Mouse (Mus musculus) brain, embryonic 14.5 days (tissue): ENCODE measurements around the gene Wdr6. TPM values are rescaled to one million over a fixed set of nuclear protein-coding genes. Genes with fewer than 3 reads are reported as not detected.
A peak's percentile ranks its signal among the peaks of the same experiment; 100 is the strongest.

Experiments used
- DNase-seq: peaks from one replicate; pipeline ENCODE4 v3.0.0-alpha.2; 2011; ENCODE audit warnings: low read depth
- CTCF ChIP-seq: fragments of 200-500 bp; IDR thresholded peaks from 2 replicates; pipeline ENCODE4 v1.5.1; 2012; ENCODE audit warnings: inconsistent platforms, mild to moderate bottlenecking, moderate library complexity, borderline replicate concordance; ENCODE audit not compliant: insufficient read depth, insufficient read length; ENCODE audit errors: extremely low read depth
- POLR2A ChIP-seq: fragments of 200-500 bp; IDR thresholded peaks from 2 replicates; pipeline ENCODE4 v1.6.1; 2012; ENCODE audit warnings: mild to moderate bottlenecking, inconsistent platforms, borderline replicate concordance; ENCODE audit not compliant: poor library complexity, insufficient read depth, insufficient read length, severe bottlenecking; ENCODE audit errors: extremely low read depth
- polyA plus RNA-seq: library from polyadenylated mRNA; depleted of rRNA; stranded (reverse); fragments of >200 nt; gene quantifications from 2 replicates; pipeline ENCODE4 v1.2.3, GENCODE M21; 2012

Wdr6 gene
- polyA plus RNA-seq, 1 experiment: 375 TPM

DNA sequence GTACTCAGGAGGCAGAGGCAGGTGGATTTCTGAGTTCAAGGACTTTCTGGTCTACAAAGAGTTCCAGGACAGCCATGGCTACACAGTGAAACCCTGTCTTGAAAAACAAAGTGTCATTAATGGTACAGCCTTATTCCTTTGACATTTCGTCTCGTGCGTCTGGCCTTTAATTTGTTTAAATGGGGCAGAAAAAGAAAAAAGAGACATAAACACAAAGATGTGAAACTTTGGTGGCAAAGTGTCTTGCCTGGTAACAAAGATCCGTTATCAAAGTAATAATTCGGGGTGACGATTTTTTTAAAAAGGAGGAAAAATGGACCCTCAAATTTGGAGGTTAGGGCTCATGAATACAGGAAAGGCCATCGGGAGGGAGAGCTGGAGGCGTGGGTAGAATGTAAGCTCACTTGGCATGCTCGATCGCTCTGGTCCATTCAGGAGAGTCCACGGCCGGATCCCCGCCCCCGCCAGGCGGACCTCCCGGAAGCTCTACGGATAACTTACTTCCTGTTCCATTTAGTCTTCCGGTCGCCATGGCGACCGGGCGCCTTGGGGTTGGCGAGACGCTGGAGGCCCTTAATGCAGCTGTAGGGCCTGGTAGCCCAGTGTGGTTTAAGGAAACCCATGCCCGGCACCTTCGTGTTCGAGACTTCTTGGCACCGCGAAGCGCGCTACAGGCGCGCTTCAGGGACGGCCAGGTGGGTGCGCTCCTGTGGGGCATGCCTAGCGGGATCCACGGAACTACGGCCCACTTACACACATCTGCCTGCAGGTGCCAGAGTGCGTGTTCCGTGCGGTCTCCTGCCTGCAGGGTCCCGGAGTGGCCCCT lies 8.9 kb downstream of the Wdr6 start, which contains the start of gene Dalrd3:
Gene Dalrd3, plus strand, starts transcription at position 506 of the 826 bp plus-strand sequence.
- peak; percentile 98 for DNase-seq
- TF ChIP-seq CTCF: no peak
- no peak for TF ChIP-seq POLR2A

DNA sequence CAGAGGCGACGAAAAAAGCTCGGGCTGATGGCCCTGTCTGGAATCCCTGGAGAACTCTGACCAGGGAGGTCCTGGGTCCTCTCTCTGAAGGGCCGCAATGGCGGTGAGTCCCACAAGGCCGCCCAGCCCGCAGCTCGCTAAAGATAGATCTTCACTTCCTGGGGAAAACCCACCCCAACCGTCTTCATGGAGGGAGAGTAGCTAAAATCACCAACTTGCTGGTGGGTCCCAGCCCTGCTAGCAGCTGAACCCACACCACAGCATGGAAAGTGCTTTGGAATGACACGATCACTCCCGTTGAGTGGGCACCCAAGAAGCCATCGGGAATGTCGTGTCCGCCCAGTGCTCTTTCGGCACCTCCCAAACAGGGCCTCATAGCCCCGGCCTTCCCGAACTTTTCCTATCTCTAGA lies 10.0 kb downstream of the Wdr6 start:
- TF ChIP-seq POLR2A (no peak), CTCF (no peak)
- no peak for DNase-seq

DNA sequence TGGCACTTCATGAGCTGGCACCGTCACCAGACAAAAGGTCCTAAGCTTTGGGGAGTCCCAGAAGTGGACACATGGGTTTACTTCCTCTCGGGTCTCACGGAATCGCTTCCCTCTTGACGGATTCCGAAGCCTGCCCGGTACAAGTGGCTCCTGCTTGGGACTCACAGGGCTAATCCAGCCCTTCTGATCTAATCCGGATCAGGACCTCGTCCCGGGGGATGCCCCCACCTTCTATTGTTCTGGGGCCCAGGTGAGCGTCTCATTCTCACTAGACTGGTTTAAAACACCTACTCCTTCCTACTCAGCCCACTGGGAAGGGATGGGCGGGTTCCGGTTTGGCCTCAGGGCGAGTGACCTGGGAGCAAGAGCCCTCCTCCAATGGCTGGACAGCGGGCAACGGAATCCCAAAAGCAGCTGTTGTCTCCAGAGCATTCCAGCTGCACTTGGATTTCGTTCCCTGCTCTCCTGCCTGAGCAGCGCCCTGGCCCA lies 10.6 kb downstream of the Wdr6 start:
- no peak for TF ChIP-seq POLR2A
- no peak for TF ChIP-seq CTCF
- DNase-seq: no peak

DNA sequence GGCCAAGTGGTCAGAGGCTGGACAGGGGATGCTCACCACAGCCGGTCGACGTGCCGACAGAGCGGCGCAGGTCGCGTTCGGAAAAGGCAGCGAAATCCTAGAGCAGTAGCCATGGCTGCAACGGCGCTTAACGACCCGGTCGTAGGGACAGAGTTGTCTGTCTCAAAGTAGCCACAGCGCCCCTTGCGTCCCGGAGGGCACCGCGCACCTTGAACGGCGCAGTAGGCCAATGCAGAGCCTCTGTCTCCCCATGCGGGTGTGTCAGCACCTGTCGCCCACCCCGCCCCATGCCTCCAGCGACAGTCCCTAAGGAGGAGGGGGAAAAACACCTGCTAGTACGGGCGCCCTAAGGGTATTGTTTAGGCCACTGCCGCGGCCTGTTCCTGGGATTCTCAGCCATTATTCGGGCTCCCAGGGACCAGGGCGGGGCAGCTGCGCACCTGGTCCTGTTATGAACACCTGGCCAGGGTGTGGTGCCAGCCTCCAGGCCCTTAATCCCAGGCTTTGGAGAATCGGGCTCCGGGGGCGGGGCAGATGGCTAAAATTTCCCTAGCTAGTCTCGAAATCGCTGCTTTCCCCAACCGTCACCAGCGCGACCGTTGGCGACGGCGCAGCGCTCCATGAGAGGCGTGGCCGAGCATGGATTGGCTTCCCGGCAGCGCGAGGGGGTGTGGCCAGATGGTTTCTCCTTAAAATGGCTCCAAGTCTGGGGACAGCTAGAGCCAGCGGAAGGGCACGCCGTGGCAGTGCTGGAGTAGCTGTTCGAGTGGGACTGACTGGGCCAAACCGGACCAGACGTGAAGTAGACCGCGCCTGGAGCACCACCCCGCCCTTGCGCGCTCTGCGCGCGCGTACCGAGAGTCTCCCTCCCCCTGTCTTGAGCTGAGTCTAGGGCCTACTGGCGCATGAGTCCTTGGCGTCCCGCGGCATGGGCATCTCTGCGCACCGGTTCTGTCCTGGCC lies 11.4 kb downstream of the Wdr6 start, which contains the start of gene Ndufaf3:
Gene Ndufaf3, minus strand, starts transcription at position 620 of the 962 bp plus-strand sequence.
- TF ChIP-seq POLR2A (peak; percentile 5; the same call in 1 of the 2 replicates), CTCF (peak; percentile 90)
- DNase-seq: peak; percentile 98

DNA sequence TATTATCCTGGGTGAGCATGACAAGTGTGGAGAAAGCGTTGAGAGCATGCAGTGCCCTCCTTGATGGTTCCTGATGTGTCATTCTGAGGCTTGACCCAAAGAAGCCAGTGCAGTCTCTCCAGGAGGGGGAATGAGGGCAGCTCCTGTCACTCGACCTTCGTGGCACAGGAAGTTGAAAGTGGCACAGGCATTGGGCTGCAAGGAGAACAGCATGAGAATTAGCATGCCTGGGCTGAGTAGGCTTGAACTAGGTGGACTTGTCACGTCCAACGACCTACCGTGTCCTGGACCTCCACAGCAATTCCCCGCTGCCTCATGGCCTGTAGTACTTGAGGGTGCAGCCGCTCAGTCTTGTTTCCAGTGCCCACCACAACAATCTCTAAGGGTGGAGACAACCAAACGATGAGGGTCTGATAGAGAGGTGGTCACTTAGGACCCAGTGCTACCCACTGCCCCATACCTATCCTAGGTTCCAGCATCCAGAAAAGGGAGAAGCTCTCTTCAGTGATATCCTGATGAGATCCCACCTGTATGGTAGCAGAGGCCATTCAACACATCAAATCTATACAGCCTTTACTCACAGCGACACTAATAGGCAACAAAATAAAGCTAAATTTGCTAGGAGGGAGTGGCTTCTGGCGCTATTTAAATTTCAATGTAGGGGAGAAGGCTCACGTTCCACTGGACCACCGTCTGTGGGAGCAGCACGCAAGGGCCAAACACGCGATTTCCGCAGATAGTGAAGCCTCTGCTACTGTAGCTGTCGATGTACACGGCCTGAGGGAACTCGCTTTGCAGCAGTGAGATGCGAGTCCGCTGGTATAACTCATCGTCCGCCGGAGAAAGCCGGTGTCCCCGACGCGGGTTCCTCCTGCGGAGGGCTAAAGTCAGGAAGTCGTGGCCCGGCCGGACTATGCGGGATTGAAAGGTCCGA lies 12.4 kb downstream of the Wdr6 start:
- DNase-seq: no peak
- TF ChIP-seq POLR2A: no peak
- no peak for TF ChIP-seq CTCF

DNA sequence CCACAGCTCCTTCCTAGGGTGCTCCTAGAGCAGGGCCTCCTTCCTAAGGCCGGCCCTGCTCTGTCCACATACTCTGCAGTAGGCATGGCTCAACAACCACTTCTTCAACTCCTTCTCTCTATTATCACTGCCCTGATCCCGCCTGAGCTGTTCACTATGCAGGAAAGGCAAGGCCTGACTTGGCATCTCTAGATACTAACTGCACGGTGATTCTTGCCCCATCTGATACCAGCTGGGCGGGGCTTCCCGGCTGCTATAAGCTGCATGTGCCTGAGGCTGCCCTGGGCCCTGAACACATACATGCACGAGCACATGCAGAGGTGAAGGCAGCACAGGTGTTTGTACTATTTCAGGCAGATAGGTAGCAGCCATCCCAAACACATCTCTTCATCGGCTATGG lies 14.4 kb downstream of the Wdr6 start:
- TF ChIP-seq CTCF (no peak), POLR2A (no peak)
- DNase-seq: no peak

DNA sequence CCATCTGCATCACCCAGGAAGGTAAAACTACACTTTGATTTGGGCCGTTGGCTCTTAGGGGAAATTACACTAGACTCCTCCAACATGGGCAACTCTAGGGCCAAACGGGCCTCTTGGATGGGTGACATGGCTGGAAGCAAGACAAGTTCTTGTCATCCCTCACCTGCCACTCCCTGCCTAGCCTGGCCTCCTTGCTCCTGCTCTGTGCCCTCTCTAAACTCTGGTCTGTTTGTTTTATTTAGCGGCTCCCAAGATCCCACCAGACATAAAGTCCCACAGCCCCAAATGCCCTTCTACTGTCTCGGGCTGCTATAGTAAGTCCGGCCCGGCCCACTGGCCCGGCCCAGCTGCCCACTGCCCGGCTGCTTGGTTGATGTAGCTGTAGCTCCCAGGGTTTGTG lies 14.9 kb downstream of the Wdr6 start:
- TF ChIP-seq CTCF (no peak), POLR2A (no peak)
- DNase-seq: no peak

DNA sequence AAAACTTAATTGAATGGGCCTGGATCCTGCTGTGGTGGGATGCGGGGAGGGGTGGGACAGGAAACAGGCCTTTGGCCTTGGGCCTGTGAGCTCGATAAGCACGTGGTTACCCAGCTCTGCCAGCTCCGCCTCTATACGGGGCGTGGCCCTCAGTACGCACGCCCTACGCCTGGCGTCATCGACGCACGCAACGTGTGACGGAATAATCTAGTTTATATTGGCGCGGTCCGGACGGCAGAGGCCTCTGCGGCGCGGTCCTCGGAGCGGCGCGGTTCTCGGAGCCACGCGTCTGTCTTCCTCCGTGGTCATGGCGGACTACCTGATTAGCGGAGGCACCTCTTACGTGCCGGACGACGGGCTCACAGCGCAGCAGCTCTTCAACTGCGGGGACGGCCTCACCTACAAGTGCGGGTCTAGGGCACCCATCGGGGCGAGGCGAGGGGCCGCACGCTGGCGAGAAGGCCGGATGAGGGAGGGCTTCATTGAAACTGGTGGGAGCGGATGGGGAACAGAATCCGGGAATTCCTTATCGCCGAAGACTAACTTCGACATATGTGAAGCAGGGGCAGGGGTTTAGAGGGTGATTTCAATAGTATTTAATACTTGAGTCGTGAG lies 18.2 kb downstream of the Wdr6 start, which contains the start of gene Impdh2:
Gene Impdh2, plus strand, starts transcription at position 60 of the 615 bp plus-strand sequence.
- no peak for TF ChIP-seq CTCF
- TF ChIP-seq POLR2A: peak; percentile 59; the same call in 1 of the 2 replicates

DNA sequence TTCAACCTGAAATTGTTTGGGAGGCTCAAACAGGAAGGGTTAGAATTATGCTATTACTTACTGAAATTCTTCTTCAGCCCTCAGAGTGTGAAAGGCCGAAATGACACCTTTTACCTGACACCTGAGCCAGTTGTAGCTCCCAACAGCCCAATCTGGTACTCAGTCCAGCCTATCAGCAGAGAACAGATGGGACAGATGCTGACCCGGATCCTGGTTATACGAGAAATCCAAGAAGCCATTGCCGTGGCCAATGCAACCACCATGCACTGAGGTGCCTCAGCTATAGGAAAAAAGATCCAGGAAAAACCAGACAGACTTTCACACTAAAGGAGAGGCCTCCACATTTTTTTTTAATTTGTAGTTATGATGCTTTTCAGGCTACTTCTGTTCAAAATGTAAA lies 19.4 kb downstream of the Wdr6 start:
- TF ChIP-seq CTCF (no peak), POLR2A (no peak)
- no peak for DNase-seq

More for the DNA sequence above, 18.2 kb downstream of the Wdr6 start, which contains the start of gene Impdh2:
- DNase-seq: peak; percentile 99
